ENCODE assay signal across 15 mouse cellular contexts in the genomic region with DNA sequence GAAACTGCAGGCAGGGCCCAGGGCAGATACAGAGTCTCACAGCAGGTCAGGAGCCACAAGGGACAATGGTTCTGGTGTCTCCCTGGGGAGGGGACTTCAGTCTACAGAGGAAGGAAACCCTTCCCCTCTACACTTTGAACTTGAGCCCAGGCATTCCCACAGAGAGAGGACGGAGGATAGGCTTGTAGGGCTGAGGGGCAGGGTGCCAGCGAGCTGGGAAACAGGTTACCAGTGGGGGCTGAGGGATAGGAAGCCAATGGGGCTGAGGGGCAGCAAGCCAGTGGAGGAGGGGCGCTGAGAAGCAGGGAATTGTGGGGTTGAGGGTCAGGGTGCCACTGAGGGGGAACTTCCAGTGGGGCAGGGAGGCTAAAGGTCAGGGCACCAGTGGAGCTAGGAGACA. TPM values are rescaled to one million over a fixed set of nuclear protein-coding genes. Genes with fewer than 3 reads are reported as not detected.
DNase-seq lines count a peak whose midpoint lies in the region; ATAC-seq and TF ChIP-seq lines count a peak whose summit lies in the region.
"Had no signal": no experiment of that assay in that cellular context is flagged by ENCODE, and none has a peak within 500 bp of the region (broad histone marks: within the 10 kb centered on the region; RNA-seq: fewer than 3 reads in every experiment).

No protein-coding gene starts in this region.

- H3K4me3 ChIP-seq in intestine, embryonic 16.5 days (ENCODE audit: low read length): no peak overlapping the region
- H3K4me3 ChIP-seq in intestine, embryonic 15.5 days (replicated peaks): no peak overlapping the region
- H3K4me3 ChIP-seq in lung, postnatal 0 days (ENCODE audit: low read depth, low read length): no peak overlapping the region
- no peak overlapping the region for H3K4me3 ChIP-seq in heart, postnatal 0 days (ENCODE audit: low read depth, low read length)
- H3K4me3 ChIP-seq in liver, postnatal 0 days (ENCODE audit: low read depth, low read length): no peak overlapping the region
- H3K4me3 ChIP-seq: erythroblast, embryonic 14.5 days; hindbrain, embryonic 13.5 days; lung, embryonic 15.5 days had no signal

- TF ChIP-seq CTCF in lung, postnatal 0 days (IDR thresholded peaks at IDR 0.05): no peak
- TF ChIP-seq CTCF in heart, postnatal 0 days (IDR thresholded peaks at IDR 0.05; ENCODE audit: low read depth): no peak
- no peak for TF ChIP-seq CTCF in liver, postnatal 0 days (IDR thresholded peaks at IDR 0.05; ENCODE audit: low read depth)

- H3K4me1 ChIP-seq in intestine, embryonic 16.5 days (ENCODE audit: control insufficient read depth, insufficient read depth, low read length): peaks cover 9% of the 10 kb centered on the region
- no peaks in the 10 kb centered on the region; the same call in 1 of the 2 replicates for H3K4me1 ChIP-seq in intestine, embryonic 15.5 days (replicated peaks)
- H3K4me1 ChIP-seq in lung, postnatal 0 days (ENCODE audit: insufficient read depth, low read depth, low read length): no peaks in the 10 kb centered on the region
- H3K4me1 ChIP-seq in heart, postnatal 0 days (ENCODE audit: control insufficient read depth, insufficient read depth): 0 out of 2 replicates have a peak, but pooled peaks cover 5% of the 10 kb centered on the region
- H3K4me1 ChIP-seq in liver, postnatal 0 days (ENCODE audit: insufficient read depth): peaks cover 8% of the 10 kb centered on the region; the same call in 1 of the 2 replicates
- H3K4me1 ChIP-seq: hindbrain, embryonic 13.5 days had no signal

- no peak for TF ChIP-seq EP300 in lung, postnatal 0 days (IDR thresholded peaks at IDR 0.05)
- TF ChIP-seq EP300 in heart, postnatal 0 days (IDR thresholded peaks at IDR 0.05; ENCODE audit: low read depth): no peak
- no peak for TF ChIP-seq EP300 in liver, postnatal 0 days (IDR thresholded peaks at IDR 0.05; ENCODE audit: low read depth)

- DNase-seq in lung, postnatal 0 days (ENCODE audit: low spot score): no peak
- DNase-seq in lung, postnatal 25 days (ENCODE audit: low spot score): no peak
- DNase-seq in heart, postnatal 0 days (ENCODE audit: low spot score): no peak
- no peak for DNase-seq in liver, postnatal 0 days
- DNase-seq: cerebellum, adult 9-11 months; embryo, embryonic 11 days; midbrain, embryonic 14.5 days had no signal

- H3K27me3 ChIP-seq in intestine, embryonic 16.5 days (replicated peaks; ENCODE audit: control insufficient read depth, insufficient read depth, low read length): no peaks in the 10 kb centered on the region
- H3K27me3 ChIP-seq in intestine, embryonic 15.5 days (replicated peaks): no peaks in the 10 kb centered on the region
- no peaks in the 10 kb centered on the region for H3K27me3 ChIP-seq in lung, postnatal 0 days (replicated peaks; ENCODE audit: insufficient read depth, low read length)
- H3K27me3 ChIP-seq in heart, postnatal 0 days (ENCODE audit: control insufficient read depth, insufficient read depth, low read length): no peaks in the 10 kb centered on the region
- no peaks in the 10 kb centered on the region for H3K27me3 ChIP-seq in liver, postnatal 0 days (ENCODE audit: insufficient read depth, low read length)
- H3K27me3 ChIP-seq: CH12.LX; lung, embryonic 15.5 days had no signal

- 0 out of 2 replicates have a peak, but pooled peaks have one; percentile 9 for ATAC-seq in intestine, embryonic 16.5 days
- ATAC-seq in intestine, embryonic 15.5 days: no peak
- ATAC-seq in lung, postnatal 0 days: peak; percentile 30; the same call in 1 of the 2 replicates
- ATAC-seq in heart, postnatal 0 days (ENCODE audit: insufficient read depth, low read depth): 0 out of 2 replicates have a peak, but pooled peaks have one; percentile 16
- ATAC-seq in liver, postnatal 0 days: 0 out of 2 replicates have a peak, but pooled peaks have one; percentile 10
- no peak for ATAC-seq in megakaryocyte progenitor cell, adult 5-6 weeks (replicated peaks; ENCODE audit: poor library complexity)

- H3K9me3 ChIP-seq in intestine, embryonic 16.5 days (ENCODE audit: control insufficient read depth, low read length): no peaks in the 10 kb centered on the region
- H3K9me3 ChIP-seq in intestine, embryonic 15.5 days: no peaks in the 10 kb centered on the region
- no peaks in the 10 kb centered on the region for H3K9me3 ChIP-seq in lung, postnatal 0 days (ENCODE audit: low read length)
- no peaks in the 10 kb centered on the region for H3K9me3 ChIP-seq in heart, postnatal 0 days (replicated peaks; ENCODE audit: control insufficient read depth, low read length)
- H3K9me3 ChIP-seq in liver, postnatal 0 days (ENCODE audit: low read length): no peaks in the 10 kb centered on the region
- H3K9me3 ChIP-seq: hindbrain, embryonic 13.5 days; lung, embryonic 15.5 days had no signal

- WGBS in intestine, embryonic 16.5 days: 42% methylated on average over 3 of the region's 3 CpGs
- 47% methylated on average over 3 of the region's 3 CpGs for WGBS in intestine, embryonic 15.5 days
- WGBS in lung, postnatal 0 days: 39% methylated on average over 3 of the region's 3 CpGs
- 44% methylated on average over 3 of the region's 3 CpGs for WGBS in heart, postnatal 0 days
- 43% methylated on average over 3 of the region's 3 CpGs for WGBS in liver, postnatal 0 days (ENCODE audit: insufficient replicate concordance)

- H3K27ac ChIP-seq in intestine, embryonic 16.5 days (ENCODE audit: low read length): no peak overlapping the region
- no peak overlapping the region for H3K27ac ChIP-seq in intestine, embryonic 15.5 days
- H3K27ac ChIP-seq in lung, postnatal 0 days (ENCODE audit: low read length): no peak overlapping the region
- no peak overlapping the region for H3K27ac ChIP-seq in heart, postnatal 0 days (ENCODE audit: low read depth)
- peak overlapping the region; percentile 7; the same call in 1 of the 2 replicates for H3K27ac ChIP-seq in liver, postnatal 0 days (ENCODE audit: low read depth)
- H3K27ac ChIP-seq: hindbrain, embryonic 13.5 days; kidney, postnatal 0 days; lung, embryonic 15.5 days had no signal

- H3K9ac ChIP-seq in intestine, embryonic 16.5 days (ENCODE audit: low read depth, low read length): peak overlapping the region; percentile 27; the same call in 1 of the 2 replicates
- H3K9ac ChIP-seq in intestine, embryonic 15.5 days: no peak overlapping the region
- no peak overlapping the region for H3K9ac ChIP-seq in lung, postnatal 0 days (replicated peaks; ENCODE audit: low read depth)
- H3K9ac ChIP-seq in heart, postnatal 0 days (replicated peaks; ENCODE audit: low read depth, low read length): no peak overlapping the region
- no peak overlapping the region for H3K9ac ChIP-seq in liver, postnatal 0 days (replicated peaks)
- H3K9ac ChIP-seq: hindbrain, embryonic 13.5 days; lung, embryonic 15.5 days had no signal

- H3K4me2 ChIP-seq in intestine, embryonic 16.5 days (ENCODE audit: low read depth, low read length): no peak overlapping the region
- no peak overlapping the region for H3K4me2 ChIP-seq in intestine, embryonic 15.5 days (replicated peaks)
- no peak overlapping the region for H3K4me2 ChIP-seq in lung, postnatal 0 days (replicated peaks; ENCODE audit: low read depth, low read length)
- H3K4me2 ChIP-seq in heart, postnatal 0 days (ENCODE audit: low read depth, low read length): no peak overlapping the region
- no peak overlapping the region for H3K4me2 ChIP-seq in liver, postnatal 0 days (ENCODE audit: low read depth, low read length)
- H3K4me2 ChIP-seq: hindbrain, embryonic 13.5 days; lung, embryonic 15.5 days had no signal

- no peaks in the 10 kb centered on the region for H3K36me3 ChIP-seq in intestine, embryonic 16.5 days (ENCODE audit: control insufficient read depth, insufficient read depth, low read length)
- H3K36me3 ChIP-seq in intestine, embryonic 15.5 days: no peaks in the 10 kb centered on the region
- no peaks in the 10 kb centered on the region for H3K36me3 ChIP-seq in lung, postnatal 0 days (ENCODE audit: insufficient read depth, low read length)
- no peaks in the 10 kb centered on the region for H3K36me3 ChIP-seq in heart, postnatal 0 days (replicated peaks; ENCODE audit: control insufficient read depth, insufficient read depth, low read length)
- no peaks in the 10 kb centered on the region for H3K36me3 ChIP-seq in liver, postnatal 0 days (replicated peaks; ENCODE audit: insufficient read depth, low read length)
- H3K36me3 ChIP-seq: hindbrain, embryonic 13.5 days; lung, embryonic 15.5 days had no signal

RNA-seq across cellular contexts. Expression of a gene that starts 29.4 kb away (rescaled TPM):
- 1.6 and 2.6 TPM in 2 replicates for polyA plus RNA-seq in intestine, embryonic 16.5 days (2015; fragmentation: Nextera tagmentation; extraction: Ambion mirVana)
- 2.5 and 2.8 TPM in 2 replicates for polyA plus RNA-seq in intestine, embryonic 15.5 days (2015; fragmentation: Nextera tagmentation; extraction: Ambion mirVana)
- 4.9 and 5.2 TPM in 2 replicates for polyA plus RNA-seq in lung, postnatal 0 days (2015; fragmentation: Nextera tagmentation; extraction: Ambion mirVana)
- total RNA-seq in heart, postnatal 0 days (2014; rRNA removed; ENCODE audit: low replicate concordance): 15.1 and 17.1 TPM in 2 replicates
- 1.8 and 2.7 TPM in 2 replicates for polyA plus RNA-seq in heart, postnatal 0 days (2015; fragmentation: Nextera tagmentation; extraction: Ambion mirVana)
- polyA plus RNA-seq in liver, postnatal 0 days (2015; fragmentation: Nextera tagmentation; extraction: Ambion mirVana): 1.8 and 1.9 TPM in 2 replicates
- total RNA-seq in megakaryocyte progenitor cell, adult 5-6 weeks (2015): 11.0 and 13.6 TPM in 2 replicates
- 4.8 and 7.1 TPM in 2 replicates for total RNA-seq in megakaryocyte progenitor cell, adult 5-6 weeks (2017)

RNA-seq across cellular contexts. Expression of a gene that starts 42.7 kb away (rescaled TPM):
- 2.5 and 2.8 TPM in 2 replicates for polyA plus RNA-seq in intestine, embryonic 16.5 days (2015; fragmentation: Nextera tagmentation; extraction: Ambion mirVana)
- polyA plus RNA-seq in intestine, embryonic 15.5 days (2015; fragmentation: Nextera tagmentation; extraction: Ambion mirVana): 2.4 and 3.2 TPM in 2 replicates
- 0.07 TPM in 1 of 2 replicates, not detected in the other for polyA plus RNA-seq in lung, postnatal 0 days (2015; fragmentation: Nextera tagmentation; extraction: Ambion mirVana)
- total RNA-seq in heart, postnatal 0 days (2014; rRNA removed; ENCODE audit: low replicate concordance): 0.85 TPM in 1 of 2 replicates, not detected in the other
- polyA plus RNA-seq in heart, postnatal 0 days (2015; fragmentation: Nextera tagmentation; extraction: Ambion mirVana): 0.14 and 0.27 TPM in 2 replicates
- polyA plus RNA-seq in liver, postnatal 0 days (2015; fragmentation: Nextera tagmentation; extraction: Ambion mirVana): not detected in 2 replicates
- not detected in 2 replicates for total RNA-seq in megakaryocyte progenitor cell, adult 5-6 weeks (2015)
- not detected in 2 replicates for total RNA-seq in megakaryocyte progenitor cell, adult 5-6 weeks (2017)
- total RNA-seq: CH12.LX had no signal
- polyA plus RNA-seq: erythroblast, embryonic 14.5 days had no signal

Comparison
In these comparisons a context has a peak if more than half of its experiments do, and no peak if none do; other contexts are left out.
1. ATAC-seq: peak in intestine, embryonic 16.5 days (single experiment), lung, postnatal 0 days (single experiment), heart, postnatal 0 days (single experiment) and liver, postnatal 0 days (single experiment); none in intestine, embryonic 15.5 days (single experiment) and megakaryocyte progenitor cell, adult 5-6 weeks (single experiment).